Mouse (Mus musculus): ENCODE measurements around the gene Ankib1. TPM values are rescaled to one million over a fixed set of nuclear protein-coding genes. Genes with fewer than 3 reads are reported as not detected.
"Not testable (repeated sequence)": the region's sequence is repeated elsewhere in the genome, so short reads cannot be mapped to it uniquely, and the experiment has no call there.

The Ankib1 gene
- total and polyA plus RNA-seq, 3 experiments: 10.5 to 90.4 (median 58.5) TPM

DNA sequence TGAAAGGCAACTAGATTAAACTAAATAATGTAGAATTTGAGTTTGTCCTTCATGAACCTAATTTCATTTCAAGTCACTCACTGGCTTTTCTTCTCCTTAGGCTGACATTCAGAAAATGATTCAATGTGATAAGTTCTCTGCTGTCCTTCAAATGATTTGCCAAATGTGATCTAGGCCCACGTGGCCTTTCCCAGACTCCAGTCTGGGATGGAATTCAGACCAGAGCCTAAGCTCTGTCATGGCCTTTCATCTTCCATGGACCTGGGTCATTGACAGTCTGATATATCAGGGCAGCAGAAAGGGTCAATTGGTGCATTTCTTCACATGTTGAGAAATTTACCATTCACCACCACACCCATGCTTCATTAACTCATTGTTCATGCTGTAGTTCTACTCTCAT is 77.2 kb downstream of the Ankib1 start:
- DNase-seq: peak; percentile 70

DNA sequence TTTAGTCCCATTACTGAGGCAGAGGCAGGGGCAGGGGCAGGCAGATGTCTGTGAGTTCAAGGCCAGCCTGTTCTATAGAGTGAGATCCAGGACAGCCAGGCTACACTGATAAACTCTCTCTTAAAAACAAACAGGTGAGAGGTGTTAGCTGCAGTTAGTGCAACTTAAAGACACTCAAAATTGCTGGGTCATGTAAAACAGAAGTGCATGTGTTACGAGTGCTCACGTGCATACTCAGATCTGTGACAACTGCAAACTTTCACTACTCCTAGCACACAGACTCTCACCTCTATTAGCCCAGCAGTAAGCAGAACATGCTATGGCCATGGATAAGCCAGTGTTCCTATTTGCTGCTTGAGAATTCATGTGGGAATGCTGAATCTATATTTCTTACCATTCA is 79.3 kb downstream of the Ankib1 start:
- DNase-seq: no peak

DNA sequence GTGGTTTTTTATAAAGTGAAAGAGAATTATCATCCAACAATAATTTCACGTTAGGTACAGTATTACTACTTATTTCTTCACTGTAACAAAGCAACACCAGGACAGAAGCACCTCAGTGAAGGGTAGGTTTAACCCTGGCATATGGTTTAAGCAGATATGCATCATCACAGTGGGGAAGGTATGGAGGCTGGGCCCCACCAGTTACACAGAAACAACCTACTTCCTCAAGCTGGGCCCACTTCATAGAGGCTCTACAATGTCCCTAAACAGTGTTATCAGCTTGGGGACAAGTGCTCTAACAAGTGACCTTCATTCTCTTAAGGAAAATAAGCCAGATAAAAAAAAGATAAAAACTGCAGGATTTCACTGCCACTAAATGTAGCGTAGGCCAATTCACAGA is 79.9 kb downstream of the Ankib1 start:
- DNase-seq: no peak

DNA sequence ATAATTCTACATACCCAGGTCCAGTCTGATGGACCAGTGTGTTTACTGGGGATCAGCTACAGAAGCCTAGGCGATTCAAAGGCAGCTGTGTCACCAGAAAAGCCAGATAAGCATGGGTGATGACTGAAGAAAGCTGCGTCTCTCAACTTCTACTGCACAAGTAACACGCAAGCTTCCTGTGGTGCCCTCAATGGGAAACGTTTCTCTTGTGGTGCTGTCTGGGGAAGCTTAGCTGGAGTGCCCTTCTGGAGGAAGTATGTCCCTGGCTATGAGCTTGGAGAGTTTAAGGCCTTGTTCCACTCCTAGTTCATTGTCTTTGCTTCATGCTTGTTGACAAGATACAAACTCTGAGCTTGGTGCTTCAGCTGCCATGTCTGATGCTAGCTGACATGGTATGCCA is 83.4 kb downstream of the Ankib1 start:
- no peak for DNase-seq

DNA sequence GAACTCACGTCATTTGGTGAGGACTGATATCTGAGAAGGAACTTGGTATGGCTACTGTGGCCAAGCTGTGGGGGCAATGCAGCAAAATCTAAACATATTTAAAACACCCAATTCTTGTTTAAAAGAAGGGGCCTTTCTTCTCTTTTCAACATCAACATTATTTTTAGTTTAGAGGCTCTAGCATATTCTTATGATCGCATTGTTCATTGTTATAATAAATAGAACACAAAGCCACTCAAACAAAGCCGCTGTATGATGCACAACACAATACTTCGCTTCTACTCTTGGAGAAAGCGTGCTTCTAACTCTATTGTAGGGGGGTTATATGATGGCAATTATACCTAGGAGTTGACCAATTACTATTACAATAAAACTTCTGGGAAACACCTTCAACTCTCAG is 86.9 kb downstream of the Ankib1 start:
- DNase-seq: no peak

DNA sequence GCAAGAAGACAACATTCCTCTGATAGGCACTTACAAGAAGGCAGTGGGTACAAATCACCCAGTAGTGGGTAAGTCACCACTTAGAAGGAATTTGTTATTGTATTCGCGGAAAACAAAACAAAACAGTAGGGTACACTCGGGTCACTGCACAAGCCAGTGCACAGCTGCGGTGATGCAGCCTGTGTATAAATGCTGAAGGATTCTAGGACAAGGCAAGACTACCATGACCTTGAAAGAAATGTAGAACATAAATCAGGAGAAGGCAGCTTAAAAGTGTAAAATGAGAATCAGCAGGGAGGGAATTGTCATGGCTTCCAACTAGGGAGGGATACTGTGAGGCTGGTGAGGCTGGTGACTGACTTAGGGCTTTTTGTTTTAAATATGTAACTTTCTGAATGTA is 100.5 kb downstream of the Ankib1 start:
- peak; percentile 39 for DNase-seq

DNA sequence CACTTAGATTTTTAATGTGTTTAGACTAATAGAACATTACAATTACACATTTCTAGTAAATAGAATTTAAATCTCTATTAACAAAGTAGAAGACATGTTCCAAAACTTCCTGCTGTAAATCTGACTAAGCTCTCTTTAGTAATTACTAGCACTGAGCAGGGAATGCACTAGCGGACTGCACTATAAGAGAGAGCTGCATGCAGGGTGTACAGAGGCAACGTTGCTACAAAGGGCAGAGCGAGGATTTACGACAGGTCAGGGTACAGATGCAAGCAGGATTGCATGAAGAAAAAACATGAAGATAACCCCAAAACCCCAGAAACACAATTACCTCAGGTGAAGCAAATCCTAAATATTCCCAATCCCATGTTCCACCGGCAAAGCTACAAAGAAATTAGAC is 102.7 kb downstream of the Ankib1 start:
- DNase-seq: no peak

DNA sequence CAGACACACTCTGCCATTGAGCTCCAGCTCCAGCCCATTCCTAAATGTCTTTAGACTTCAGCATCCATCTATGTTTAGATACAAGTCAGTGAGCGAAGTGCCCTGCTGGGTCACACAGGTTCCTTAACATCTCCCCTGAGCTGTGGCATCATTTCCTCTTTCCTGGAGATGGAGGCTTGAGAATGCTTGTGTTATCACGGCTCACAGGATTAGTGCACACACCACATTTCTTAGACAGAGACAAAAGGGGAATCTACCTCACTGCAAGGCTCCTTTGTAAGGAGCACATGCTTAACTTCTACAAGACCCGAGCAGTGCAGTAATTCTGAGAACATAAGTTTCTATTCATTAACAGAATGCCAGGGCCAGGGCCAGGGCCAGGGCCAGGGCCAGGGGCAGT is 106.7 kb downstream of the Ankib1 start:
- DNase-seq: no peak

DNA sequence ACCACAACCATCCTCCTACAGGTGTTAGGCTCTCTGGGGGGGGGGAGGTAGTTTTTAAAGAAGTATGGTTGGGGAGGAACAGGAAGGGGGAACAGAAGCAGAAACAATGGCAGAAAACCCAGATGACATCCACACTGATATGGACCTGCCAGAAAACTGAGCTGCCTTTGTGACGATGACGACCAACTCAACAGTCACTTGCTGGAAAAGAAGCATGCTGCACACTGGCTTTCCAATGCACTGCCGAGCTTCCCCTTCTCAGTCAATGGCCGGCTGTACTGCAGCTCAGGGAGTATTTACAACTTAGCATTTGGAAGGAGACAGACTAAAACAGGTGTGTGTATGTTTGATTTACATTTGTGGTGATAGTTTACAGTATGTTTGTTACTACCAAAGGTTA is 107.5 kb downstream of the Ankib1 start:
- no peak for DNase-seq

DNA sequence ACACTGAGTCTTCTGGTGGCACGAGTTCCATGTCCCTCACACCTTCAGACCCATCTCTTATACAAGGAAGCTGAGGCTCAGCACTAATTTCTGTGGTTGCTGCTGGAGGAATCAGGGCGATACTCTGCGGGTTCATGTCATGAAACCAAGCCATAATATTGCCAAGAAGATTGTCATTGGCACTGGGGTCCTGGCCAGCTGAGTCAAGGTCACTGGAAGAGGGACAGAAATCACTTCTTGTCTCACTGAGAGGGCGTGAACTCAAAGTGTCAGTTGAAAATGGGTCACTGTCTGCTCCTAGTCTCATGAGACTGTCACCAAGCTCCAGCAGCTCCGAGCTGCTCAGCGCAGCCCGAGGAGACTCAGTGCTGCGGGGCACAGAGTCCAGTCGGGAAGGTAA is 109.8 kb downstream of the Ankib1 start:
- peak; percentile 57 for DNase-seq

DNA sequence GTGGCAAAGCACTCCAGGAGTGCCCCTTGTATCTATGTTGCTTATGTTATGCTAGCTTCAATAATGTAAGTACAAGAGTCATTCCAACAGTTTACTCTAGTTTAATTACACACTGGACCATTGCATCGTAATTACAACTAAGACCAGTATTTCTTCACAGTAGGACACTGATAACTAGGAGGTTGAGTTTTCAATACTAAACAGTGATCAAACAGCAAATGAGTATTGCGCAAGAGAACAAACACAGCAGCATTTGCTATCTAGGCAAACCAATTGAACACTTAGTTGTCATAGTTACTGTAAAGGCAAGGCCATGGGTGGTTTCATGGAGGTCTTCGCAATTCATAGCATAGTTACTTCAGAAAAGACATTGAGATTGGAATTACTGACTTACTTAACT is 111.4 kb downstream of the Ankib1 start:
- no peak for DNase-seq

DNA sequence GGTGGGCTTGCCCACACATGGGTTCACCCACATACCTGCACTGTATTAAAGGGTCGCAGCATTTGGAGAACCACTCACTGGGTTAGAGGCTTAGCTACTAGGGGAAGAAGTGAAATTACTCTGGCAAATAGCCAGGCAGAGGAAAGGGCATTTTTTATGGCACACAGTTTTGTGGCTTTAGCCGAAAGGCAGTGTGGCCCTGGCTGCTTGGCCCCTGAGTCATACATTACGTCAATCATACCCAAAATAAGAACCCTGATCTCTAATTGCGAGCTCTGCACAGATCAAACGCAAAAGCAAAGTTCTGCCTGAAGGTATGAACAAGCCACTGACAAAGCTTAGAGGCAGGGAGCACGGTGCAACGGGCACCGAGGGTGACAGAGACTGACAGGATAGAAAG is 114.4 kb downstream of the Ankib1 start:
- DNase-seq: peak; percentile 86

DNA sequence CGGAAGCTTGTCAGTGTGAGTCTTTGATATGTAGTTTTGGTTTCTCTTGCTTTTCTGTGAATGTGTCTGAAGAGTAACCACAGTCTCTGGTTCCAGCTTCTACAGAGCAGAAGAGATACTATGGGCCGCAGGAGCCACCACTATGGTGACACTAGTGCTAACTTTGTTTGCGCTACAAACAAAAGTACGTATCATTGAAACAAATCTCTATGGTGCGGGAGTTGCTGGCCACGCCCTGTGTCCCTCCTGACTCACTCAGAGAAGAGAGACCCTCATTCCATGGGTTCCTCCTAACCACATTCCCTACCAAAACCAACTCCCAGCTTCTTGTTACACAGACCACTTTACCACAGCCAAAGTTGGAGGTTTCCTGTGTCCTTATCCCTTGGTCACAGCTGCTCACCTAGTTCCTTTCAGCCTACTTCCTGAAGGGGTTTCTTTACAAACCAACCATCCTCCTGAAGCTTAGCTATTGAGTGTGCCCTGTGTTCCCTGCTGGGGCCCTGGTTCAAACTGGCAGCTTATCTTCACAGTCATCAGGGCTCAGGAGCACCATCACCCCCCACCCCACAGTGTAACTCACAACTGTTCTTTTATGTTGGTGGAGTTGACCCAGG is 132.7 kb downstream of the Ankib1 start:
- no peak for DNase-seq

DNA sequence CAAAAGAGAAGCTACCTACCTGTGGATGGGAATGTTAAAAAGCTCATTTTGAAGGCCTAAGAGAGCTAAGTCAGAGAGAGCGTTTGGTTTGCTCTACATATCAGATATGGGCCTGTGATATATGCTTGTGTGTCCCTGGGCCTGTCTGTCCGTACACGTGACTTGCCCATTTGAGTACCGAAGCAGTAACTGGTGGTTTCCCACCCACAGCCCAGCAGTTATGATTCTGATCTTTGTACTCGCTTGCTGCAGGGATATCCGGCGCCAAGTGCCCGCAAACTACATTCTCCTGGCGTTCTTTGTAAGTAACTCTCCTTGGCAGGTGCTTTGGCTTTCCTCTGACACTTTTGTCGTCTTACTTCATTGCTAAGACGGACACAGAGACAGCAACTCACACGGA is 136.1 kb downstream of the Ankib1 start:
- DNase-seq: no peak

DNA sequence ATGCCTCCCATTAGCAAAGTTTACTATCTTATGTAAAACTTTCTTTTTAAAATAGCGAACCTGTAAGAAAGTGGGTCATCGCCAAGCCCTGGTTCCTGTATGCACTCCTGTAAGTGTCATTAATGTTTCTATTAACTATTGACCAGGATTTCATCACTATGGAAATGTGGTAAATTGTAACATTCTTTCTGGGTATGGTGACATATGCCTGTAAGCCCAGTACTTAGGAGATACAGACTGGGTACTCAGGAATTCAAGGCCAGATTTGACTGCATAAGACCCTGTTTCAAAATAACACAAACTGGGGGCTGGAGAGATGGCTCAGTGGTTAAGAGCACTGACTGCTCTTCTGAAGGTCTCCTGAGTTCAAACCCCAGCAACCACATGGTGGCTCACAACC is 137.5 kb downstream of the Ankib1 start:
- no peak for DNase-seq

DNA sequence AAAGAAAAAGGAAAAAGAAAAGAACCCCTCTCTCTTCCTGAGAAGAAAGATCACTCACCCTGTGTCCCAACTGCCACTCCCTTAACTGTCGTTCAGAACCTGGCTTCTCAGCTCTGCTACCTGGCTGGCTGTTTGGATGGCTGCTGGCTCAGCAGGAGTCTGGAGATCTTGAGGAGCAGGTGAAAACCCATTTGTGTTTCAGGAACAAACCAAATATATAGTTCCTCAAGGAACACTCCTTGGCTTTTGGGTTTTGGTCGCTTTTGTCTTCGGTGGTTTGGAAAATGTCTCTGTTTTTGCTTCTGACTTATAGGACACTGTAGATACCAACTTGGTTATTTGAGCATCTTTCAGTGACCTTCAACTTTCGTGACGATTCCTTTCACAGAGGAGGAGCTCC is 145.6 kb downstream of the Ankib1 start, which contains the start of gene Gatad1:
Gene Gatad1 (minus strand): TSS at position 101 of the 400 bp plus-strand sequence.
- DNase-seq: no peak

DNA sequence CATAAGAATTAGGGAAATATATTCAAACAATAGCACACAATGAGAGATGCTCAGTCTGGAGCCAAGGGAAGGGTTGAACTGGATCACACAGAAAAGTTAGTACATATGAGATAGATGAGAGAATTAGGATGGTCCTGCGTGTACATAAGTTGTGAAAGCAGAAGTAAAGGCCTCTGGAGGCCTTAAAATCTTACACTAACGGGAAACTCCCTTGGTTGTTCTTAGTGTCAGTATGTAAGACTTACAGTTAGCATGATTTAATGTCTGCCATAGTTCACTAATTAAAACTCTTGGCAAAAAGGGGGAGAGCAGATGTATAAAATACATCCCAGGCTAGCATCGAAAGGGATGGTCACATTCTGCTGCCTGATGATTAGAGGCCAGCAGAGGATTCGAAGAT is 148.9 kb downstream of the Ankib1 start:
- no peak for DNase-seq

DNA sequence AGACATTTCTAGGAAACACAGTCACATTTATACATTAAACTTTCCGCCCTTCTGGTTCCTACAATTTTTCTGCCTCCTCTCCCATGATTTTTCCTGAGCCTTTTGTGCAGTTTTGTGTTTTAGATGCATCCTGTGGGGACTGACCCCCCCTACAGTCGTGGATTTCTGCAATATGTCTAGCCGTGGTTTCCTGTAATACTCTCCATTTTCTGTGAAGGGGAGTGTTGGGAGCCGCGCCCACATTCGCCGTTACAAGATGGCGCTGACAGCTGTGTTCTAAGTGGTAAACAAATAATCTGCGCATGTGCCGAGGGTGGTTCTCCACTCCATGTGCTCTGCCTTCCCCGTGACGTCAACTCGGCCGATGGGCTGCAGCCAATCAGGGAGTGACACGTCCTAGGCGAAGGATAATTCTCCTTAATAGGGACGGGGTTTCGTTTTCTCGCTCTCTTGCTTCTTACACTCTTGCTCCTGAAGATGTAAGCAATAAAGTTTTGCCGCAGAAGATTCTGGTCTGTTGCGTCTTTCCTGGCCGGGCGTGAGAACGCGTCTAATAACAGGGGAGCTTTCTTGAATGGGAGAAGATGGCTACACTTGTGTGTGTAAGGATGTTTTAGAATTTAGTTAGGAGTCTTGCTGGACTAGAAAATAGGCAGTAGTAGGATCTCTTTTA is 149.7 kb downstream of the Ankib1 start:
- DNase-seq: not testable (repeated sequence)

DNA sequence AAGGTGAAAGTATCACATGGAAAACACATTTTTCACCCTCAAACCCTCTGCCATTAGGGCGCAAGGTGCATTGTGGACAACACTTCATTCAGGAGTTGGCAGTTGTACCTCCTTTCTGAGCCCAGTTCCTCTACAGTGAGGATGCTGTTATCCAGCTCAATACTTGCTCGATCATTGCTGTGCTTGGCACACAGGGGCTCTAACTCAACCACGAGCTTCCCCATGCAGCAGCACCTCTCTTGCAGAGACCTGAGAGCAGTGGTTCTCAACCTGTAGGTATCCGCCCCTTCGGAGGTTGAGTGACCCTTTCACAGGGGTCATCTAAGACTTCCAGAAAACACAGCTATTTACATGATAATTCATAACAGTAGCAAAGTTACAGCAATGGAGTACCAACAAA is 151.1 kb downstream of the Ankib1 start:
- DNase-seq: no peak

DNA sequence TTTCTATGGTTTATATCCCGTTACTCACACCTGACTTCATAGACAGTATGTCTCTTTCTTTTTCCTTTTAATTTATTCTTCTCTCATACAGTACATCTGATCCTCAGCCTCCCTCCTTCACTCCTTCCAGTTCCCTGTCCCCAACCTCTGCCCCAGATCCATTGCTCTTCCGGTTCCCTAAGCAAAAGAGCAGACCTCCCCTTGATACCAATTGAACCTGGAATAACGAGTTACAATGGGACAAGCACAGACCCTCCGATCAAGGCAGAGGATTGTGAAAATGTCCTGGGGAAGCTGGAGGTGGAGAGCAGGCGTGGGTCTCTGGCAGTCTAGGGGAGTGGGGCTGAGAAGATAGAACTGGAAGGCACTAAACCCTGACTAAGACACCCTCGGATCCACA is 151.8 kb downstream of the Ankib1 start, which contains the start of gene Tmbim7:
Gene Tmbim7 (plus strand): TSS at position 301 of the 400 bp plus-strand sequence.
- DNase-seq: no peak

DNA sequence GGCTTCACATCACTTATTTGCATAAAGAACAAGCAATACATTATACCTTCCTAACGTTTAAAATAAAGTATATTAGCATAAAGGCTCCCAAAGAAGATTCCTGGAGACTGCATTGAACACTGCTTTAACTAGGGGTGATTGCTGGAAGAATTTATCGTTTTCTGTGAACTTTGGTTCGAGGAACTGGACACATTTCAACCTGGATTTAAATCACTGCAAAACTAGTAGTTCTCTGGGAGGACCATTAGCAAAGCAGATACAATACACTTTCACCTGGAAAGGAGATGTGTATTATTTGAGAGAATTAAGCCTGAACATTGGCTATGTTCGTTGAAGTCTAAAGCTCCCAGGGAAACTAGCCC is 153.9 kb downstream of the Ankib1 start:
- no peak for DNase-seq

DNA sequence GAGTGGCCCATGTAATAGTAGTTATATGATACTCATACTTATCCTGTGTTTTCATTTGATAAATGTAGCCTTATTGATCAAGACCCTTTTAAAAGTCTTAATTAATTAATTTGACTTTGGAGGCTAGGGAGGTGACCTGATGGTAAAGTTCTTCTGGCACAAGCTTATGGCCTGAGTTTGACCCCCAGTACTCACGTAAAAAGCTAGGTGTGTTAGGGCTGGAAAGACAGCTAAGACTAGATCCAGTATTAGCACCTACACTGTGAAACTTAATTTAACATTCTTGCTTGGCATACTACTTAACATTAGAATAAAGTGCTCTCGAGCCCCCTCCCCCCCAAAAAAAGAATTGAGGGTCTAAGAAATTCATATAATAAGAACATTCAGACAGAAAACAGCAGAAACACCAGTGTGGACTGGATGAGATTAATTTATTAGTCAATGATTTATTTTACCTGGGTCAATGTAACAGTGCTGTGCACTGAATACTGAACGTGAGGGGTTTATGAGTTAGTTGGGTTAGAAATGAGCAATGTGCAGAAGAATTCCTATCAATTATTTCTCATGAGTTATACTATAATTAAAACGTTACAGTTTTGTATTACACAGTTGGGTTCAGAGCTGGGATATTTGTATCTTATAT is 154.4 kb downstream of the Ankib1 start:
- no peak for DNase-seq

DNA sequence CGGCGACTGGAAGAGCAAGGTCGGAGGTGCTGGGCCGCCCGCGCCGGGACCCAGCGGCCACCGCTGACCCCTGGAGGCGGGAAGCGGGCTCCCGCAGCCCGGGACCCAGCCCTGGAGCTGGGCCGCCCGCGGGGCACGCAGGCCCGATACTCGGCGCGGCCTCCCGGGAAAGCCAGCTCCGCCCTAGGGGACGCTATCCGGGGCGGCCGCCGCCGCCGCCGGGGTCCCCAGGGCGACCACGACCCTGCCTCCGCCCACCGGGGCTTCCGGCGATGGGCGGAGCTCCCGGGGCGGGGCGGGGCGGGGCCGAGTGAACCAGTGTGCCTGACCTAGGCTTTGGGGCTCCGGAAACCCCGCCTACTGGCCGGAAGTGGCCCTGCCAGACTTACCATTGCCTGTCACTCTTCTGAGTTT is 155.0 kb downstream of the Ankib1 start:
- DNase-seq: peak; percentile 93
